Mouse (Mus musculus) small intestine, adult 2 months (tissue): Measurements from ENCODE around the gene Spred2.

Source experiments
- CTCF ChIP-seq: fragments of 200-500 bp; IDR thresholded peaks from 2 replicates; pipeline ENCODE4 v1.5.1; 2012; ENCODE audit warnings: low read depth, mild to moderate bottlenecking, control low read depth, inconsistent platforms, low read length, moderate library complexity, mixed read lengths; ENCODE audit not compliant: insufficient replicate concordance, insufficient read length; ENCODE audit errors: extremely low read depth
- POLR2A ChIP-seq: fragments of 200-500 bp; IDR thresholded peaks from 2 replicates; pipeline ENCODE4 v1.6.1; 2012; ENCODE audit warnings: low read depth, mild to moderate bottlenecking, control low read depth, inconsistent platforms, low read length, moderate library complexity

DNA sequence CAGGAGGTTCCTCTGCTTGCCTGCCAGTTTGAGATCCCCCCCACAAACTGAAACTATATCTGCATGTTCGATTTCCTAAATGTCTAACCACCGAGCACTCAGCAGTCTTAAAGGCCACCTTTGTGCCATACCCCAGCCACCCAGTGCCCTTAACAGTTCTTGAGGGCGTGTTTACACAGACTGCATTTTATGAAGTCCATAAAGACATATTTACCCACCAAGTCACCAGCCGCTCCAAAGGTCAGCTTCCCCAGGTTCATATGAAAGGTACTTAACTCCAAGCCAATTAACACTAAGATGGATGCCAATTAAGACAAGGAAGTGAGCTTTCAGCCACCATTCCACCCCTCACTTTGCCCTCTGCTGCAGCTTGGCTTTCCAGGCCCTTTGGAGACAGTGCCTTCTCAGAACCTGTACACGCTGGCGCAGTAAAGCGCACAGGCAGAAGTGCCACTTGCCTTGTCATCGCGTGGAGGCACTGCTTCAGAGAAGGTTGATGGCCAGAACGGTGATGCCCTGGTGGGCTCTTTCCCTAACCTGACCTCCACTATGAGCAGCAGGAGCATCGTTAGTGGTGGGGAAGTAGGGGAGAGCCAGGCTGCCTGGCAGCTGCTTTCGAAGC, 17.1 kb downstream of the Spred2 start:
- TF ChIP-seq CTCF (no peak), POLR2A (no peak)
